Mouse (Mus musculus) MN1 (cell line): ENCODE data around the gene Gm4302.
"Not testable (repeated sequence)": the region's sequence is repeated elsewhere in the genome, so short reads cannot be mapped to it uniquely, and the experiment has no call there.

ENCODE experiments used
- DNase-seq: peaks from one replicate; pipeline ENCODE4 v3.0.0-alpha.2; 2016; ENCODE audit warnings: low spot score

Gm4302 gene

DNA sequence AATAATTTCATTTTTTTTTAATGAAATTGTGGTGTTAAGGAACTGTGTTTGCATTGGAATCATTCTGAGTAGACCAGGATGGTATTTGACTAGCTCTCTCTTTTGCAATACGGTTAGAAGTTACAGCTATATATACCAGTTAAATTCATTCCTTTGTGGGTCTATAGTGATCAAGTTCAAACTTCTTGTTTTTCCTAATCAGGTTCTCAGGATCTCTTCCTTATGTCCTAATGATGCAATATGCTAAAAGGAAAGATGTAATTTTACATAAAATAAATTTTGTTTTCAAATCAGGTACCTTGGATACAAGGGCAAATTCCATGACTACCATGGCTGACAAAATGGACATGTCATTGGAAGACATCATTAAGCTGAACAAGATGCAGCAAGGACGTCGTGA lies at the start of gene Gm4302:
TSS of gene Gm4302 (plus strand) at position 301 of the 400 bp plus-strand sequence.
- not testable (repeated sequence) for DNase-seq

DNA sequence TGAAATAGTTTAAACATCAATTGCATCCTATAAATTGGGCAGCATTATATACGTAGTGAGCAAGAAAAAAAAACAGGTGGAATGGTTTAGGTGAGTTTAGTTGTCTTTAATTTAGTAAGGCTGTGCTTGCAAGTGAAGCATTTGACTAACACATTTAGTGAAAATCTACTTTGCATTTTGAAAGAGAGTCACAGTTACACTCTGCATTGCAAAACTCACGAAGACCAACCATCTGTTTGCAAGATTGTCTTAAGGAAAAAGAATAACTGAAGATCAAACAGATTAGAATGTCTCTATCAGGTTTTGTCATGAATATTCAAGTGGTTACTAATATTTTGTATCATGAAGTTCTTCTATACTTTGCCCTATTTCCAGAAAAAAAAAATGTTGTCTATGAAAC lies 44.5 kb upstream of the Gm4302 start:
- DNase-seq = no peak

DNA sequence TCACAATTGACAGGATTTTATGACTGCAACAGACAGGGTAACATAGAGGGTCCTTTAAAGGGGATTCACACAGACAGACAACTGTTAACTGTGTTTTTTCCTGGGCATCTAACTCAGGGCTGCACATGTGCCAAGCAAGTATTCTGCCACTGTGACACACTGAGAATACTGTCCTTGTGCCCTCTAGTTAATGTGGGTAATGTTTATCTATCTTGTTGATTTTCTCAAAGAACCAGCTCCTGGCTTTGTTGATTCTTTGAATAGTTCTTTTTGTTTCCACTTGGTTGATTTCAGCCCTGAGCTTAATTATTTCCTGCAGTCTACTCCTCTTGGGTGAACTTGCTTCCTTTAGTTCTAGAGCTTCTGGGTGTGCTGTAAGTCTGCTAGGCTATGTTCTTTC lies 40.5 kb upstream of the Gm4302 start:
- not testable (repeated sequence) for DNase-seq

DNA sequence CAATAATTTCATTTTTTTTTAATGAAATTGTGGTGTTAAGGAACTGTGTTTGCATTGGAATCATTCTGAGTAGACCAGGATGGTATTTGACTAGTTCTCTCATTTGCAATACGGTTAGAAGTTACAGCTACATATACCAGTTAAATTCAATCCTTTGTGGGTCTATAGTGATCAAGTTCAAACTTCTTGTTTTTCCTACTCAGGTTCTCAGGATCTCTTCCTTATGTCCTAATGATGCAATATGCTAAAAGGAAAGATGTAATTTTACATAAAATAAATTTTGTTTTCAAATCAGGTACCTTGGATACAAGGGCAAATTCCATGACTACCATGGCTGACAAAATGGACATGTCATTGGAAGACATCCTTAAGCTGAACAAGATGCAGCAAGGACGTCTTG lies 5.3 kb upstream of the Gm4302 start, which contains the start of gene Gm4301:
TSS of gene Gm4301 (plus strand) at position 301 of the 400 bp plus-strand sequence.
- not testable (repeated sequence) for DNase-seq

DNA sequence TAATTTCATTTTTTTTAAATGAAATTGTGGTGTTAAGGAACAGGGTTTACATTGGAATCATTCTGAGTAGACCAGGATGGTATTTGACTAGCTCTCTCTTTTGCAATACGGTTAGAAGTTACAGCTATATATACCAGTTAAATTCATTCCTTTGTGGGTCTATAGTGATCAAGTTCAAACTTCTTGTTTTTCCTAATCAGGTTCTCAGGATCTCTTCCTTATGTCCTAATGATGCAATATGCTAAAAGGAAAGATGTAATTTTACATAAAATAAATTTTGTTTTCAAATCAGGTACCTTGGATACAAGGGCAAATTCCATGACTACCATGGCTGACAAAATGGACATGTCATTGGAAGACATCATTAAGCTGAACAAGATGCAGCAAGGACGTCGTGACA lies 5.0 kb downstream of the Gm4302 start, which contains the start of gene Gm4303:
TSS of gene Gm4303 (plus strand) at position 301 of the 400 bp plus-strand sequence.
- not testable (repeated sequence) for DNase-seq

DNA sequence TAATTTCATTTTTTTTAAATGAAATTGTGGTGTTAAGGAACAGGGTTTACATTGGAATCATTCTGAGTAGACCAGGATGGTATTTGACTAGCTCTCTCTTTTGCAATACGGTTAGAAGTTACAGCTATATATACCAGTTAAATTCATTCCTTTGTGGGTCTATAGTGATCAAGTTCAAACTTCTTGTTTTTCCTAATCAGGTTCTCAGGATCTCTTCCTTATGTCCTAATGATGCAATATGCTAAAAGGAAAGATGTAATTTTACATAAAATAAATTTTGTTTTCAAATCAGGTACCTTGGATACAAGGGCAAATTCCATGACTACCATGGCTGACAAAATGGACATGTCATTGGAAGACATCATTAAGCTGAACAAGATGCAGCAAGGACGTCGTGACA lies 10.2 kb downstream of the Gm4302 start, which contains the start of gene Gm4305:
TSS of gene Gm4305 (plus strand) at position 301 of the 400 bp plus-strand sequence.
- not testable (repeated sequence) for DNase-seq

DNA sequence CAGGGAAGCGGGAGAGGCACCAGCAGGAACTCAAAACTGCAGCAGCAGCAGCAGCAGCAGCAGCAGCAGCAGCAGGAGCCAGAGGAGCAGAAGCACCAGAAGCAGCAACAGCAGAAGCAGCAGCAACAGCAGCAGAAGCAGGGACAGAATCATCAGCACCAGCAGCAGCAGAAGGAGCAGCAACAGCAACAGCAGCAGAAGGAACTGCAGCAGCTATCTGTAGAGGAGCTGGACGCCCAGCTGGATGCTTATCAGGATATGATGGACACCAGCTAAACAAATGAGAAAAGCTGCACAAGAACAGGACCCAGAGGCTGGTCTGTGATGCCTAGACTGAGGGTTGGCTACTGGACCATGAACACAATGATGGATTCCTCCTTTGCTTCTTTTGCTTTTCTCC lies 16.2 kb downstream of the Gm4302 start:
- not testable (repeated sequence) for DNase-seq

DNA sequence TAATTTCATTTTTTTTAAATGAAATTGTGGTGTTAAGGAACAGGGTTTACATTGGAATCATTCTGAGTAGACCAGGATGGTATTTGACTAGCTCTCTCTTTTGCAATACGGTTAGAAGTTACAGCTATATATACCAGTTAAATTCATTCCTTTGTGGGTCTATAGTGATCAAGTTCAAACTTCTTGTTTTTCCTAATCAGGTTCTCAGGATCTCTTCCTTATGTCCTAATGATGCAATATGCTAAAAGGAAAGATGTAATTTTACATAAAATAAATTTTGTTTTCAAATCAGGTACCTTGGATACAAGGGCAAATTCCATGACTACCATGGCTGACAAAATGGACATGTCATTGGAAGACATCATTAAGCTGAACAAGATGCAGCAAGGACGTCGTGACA lies 20.4 kb downstream of the Gm4302 start, which contains the start of gene Gm4307:
TSS of gene Gm4307 (plus strand) at position 301 of the 400 bp plus-strand sequence.
- DNase-seq = not testable (repeated sequence)

DNA sequence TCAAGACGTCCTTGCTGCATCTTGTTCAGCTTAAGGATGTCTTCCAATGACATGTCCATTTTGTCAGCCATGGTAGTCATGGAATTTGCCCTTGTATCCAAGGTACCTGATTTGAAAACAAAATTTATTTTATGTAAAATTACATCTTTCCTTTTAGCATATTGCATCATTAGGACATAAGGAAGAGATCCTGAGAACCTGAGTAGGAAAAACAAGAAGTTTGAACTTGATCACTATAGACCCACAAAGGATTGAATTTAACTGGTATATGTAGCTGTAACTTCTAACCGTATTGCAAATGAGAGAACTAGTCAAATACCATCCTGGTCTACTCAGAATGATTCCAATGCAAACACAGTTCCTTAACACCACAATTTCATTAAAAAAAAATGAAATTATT lies 41.8 kb downstream of the Gm4302 start, which contains the start of gene Gm4312:
TSS of gene Gm4312 (minus strand) at position 101 of the 400 bp plus-strand sequence.
- DNase-seq = not testable (repeated sequence)
